8 mouse cellular contexts compared by ENCODE assay signal in the genomic region with DNA sequence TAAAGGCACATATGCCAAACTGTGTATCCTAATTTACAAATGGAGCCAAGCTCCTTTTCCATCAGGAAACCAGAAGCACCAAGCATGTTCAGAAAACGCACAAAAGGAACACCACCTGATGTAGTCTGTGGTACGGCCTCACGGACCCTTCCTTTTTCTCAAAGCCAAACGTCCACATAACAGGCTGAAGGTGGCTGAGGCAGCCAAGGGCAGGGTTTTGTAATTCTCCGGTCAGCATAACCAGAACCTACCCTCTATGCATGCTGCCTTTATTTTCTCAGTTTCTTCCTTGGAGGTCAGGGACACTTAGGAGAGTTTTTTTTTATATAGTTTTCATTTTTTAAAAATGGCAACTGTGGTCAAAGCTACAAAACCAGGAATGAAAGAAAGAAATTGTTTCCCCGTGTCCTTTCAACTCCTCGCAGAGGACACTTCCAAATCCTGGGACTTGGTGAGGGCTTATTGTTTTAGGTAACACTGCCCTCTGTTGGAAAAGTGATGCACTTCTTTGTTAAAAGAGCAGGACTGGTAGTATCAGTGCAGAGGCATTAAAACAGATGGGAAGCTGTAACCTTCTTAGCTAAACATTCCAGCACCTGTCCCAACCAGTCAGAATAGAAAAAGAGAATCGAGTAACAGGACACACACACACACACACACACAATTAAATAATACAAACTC.
A peak's percentile ranks its signal among the peaks of the same experiment; 100 is the strongest.
DNase-seq lines count a peak whose midpoint lies in the region; ATAC-seq lines count a peak whose summit lies in the region.

No protein-coding gene starts in this region.

- H3K4me3 ChIP-seq in liver, embryonic 12.5 days, result no peak overlapping the region
- H3K4me3 ChIP-seq in embryonic facial prominence, embryonic 10.5 days, result no peak overlapping the region
- H3K4me3 ChIP-seq in hindbrain, embryonic 16.5 days (ENCODE audit: low read length), result no peak overlapping the region

- H3K36me3 ChIP-seq in liver, embryonic 12.5 days, result no peaks in the 10 kb centered on the region
- H3K36me3 ChIP-seq in embryonic facial prominence, embryonic 10.5 days (replicated peaks), result no peaks in the 10 kb centered on the region
- no peaks in the 10 kb centered on the region for H3K36me3 ChIP-seq in hindbrain, embryonic 16.5 days (ENCODE audit: control insufficient read depth, insufficient read depth, low read length)

- no peak overlapping the region for H3K9ac ChIP-seq in liver, embryonic 12.5 days
- no peak overlapping the region for H3K9ac ChIP-seq in hindbrain, embryonic 16.5 days (ENCODE audit: low read depth, low read length)

- DNase-seq in liver (no peak), ZHBTc4 (ENCODE audit: low read depth, low spot score) (peak; percentile 62)
- peak; percentile 20 for DNase-seq in embryonic facial prominence, embryonic 10.5 days (ENCODE audit: low spot score)
- peak; percentile 5 for DNase-seq in left cerebral cortex, postnatal 4 days
- peak; percentile 82 for DNase-seq in retina, embryonic 14.5 days (ENCODE audit: low spot score)
- DNase-seq in natural killer cell, adult 2 months (ENCODE audit: low spot score in 2 of 2), result no peak

- no peaks in the 10 kb centered on the region for H3K27me3 ChIP-seq in liver, embryonic 12.5 days (replicated peaks)
- no peaks in the 10 kb centered on the region for H3K27me3 ChIP-seq in embryonic facial prominence, embryonic 10.5 days (replicated peaks; ENCODE audit: low read depth, poor library complexity, severe bottlenecking)
- H3K27me3 ChIP-seq in hindbrain, embryonic 16.5 days (replicated peaks; ENCODE audit: control insufficient read depth, insufficient read depth, low read length), result no peaks in the 10 kb centered on the region

- ATAC-seq in liver, embryonic 12.5 days, result peak; percentile 30; the same call in 1 of the 2 replicates
- peak; percentile 94 for ATAC-seq in hindbrain, embryonic 16.5 days

- no peak overlapping the region for H3K4me2 ChIP-seq in liver, embryonic 12.5 days
- H3K4me2 ChIP-seq in hindbrain, embryonic 16.5 days (ENCODE audit: low read length), result no peak overlapping the region

- H3K9me3 ChIP-seq in liver, embryonic 12.5 days (replicated peaks), result no peaks in the 10 kb centered on the region
- no peaks in the 10 kb centered on the region for H3K9me3 ChIP-seq in embryonic facial prominence, embryonic 10.5 days
- no peaks in the 10 kb centered on the region for H3K9me3 ChIP-seq in hindbrain, embryonic 16.5 days (ENCODE audit: control insufficient read depth, low read length)

- H3K27ac ChIP-seq in liver, embryonic 12.5 days, result no peak overlapping the region
- no peak overlapping the region for H3K27ac ChIP-seq in embryonic facial prominence, embryonic 10.5 days (replicated peaks)
- H3K27ac ChIP-seq in hindbrain, embryonic 16.5 days (ENCODE audit: low read depth, low read length), result no peak overlapping the region

- WGBS in liver, embryonic 12.5 days (ENCODE audit: insufficient replicate concordance), result 47% methylated on average over 8 of the region's 8 CpGs
- 55% methylated on average over 8 of the region's 8 CpGs for WGBS in embryonic facial prominence, embryonic 10.5 days
- WGBS in hindbrain, embryonic 16.5 days, result 42% methylated on average over 8 of the region's 8 CpGs

- intact Hi-C loops in left cerebral cortex, postnatal 4 days (cut with DNase I), result loop anchor here (5.0 kb wide), 1 partner anchor 1980 kb away; no protein-coding TSS in a partner anchor

- no peaks in the 10 kb centered on the region for H3K4me1 ChIP-seq in liver, embryonic 12.5 days
- H3K4me1 ChIP-seq in embryonic facial prominence, embryonic 10.5 days, result no peaks in the 10 kb centered on the region
- H3K4me1 ChIP-seq in hindbrain, embryonic 16.5 days (ENCODE audit: control insufficient read depth, insufficient read depth, low read depth, low read length), result no peaks in the 10 kb centered on the region

Comparison
In these comparisons a context has a peak if more than half of its experiments do, and no peak if none do; other contexts are left out.
1. DNase-seq: peak in ZHBTc4 (single experiment), embryonic facial prominence, embryonic 10.5 days (single experiment), left cerebral cortex, postnatal 4 days (single experiment) and retina, embryonic 14.5 days (single experiment); none in liver (single experiment) and natural killer cell, adult 2 months (0 of 2).